Mouse (Mus musculus): Measurements from ENCODE around the gene Slc22a14. TPM values are rescaled to one million over a fixed set of nuclear protein-coding genes. Genes with fewer than 3 reads are reported as not detected.

Gene Slc22a14
- polyA plus RNA-seq, 1 experiment from 2014 or later: not detected

DNA sequence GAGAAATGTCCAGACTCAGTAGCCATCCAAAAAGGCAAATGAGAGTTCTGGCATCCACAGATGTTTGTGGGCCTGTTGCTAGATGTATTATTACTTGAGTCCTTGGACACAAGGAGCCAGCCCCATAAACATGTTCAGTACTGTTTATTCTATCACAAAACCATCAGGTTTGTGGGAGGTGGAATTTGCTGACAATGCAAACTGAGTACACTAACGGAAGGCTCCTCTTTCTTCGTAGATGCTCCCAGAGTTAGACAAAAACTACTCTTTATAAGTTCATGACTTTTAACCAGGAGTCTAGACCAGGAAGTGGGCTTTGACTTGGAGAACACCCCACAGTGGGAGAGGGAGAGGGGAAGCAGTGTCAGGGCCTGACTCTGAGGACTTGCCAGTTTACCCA, 197.7 kb downstream of the Slc22a14 start:
- H3K27ac ChIP-seq (replicated peaks): no peak overlapping the region
- no peak overlapping the region for H3K4me2 ChIP-seq (replicated peaks)
- WGBS: 96% methylated on average over 2 of the region's 2 CpGs
- H3K36me3 ChIP-seq: no peaks in the 10 kb centered on the region
- no peak overlapping the region for H3K4me3 ChIP-seq
- H3K9me3 ChIP-seq: no peaks in the 10 kb centered on the region
- no peak for ATAC-seq (ENCODE audit: low FRiP score, low read depth)
- no peaks in the 10 kb centered on the region for H3K27me3 ChIP-seq
- H3K4me1 ChIP-seq: no peaks in the 10 kb centered on the region
- no peak overlapping the region for H3K9ac ChIP-seq (replicated peaks)

DNA sequence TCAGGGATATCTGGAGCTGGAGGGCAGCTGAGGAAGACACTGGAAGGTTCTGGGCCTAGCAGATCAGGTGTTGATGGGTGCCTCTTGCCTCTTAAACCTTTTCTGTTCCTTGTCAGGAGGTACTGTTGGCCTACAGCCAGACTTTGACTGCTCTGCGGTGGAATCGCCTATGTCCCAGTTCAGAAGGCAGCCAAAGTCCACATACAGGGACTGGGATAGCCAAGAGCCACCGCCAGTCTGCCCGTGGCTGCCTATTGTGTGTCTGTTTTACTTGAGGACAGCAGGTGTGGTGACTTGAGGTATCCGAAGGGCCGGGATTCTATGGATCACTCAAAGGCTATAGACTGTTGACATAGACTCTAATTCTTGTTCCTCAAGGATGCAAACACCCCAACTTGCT, 199.8 kb downstream of the Slc22a14 start:
- H3K27ac ChIP-seq (replicated peaks): no peak overlapping the region
- H3K4me1 ChIP-seq: no peaks in the 10 kb centered on the region
- no peaks in the 10 kb centered on the region for H3K9me3 ChIP-seq
- no peak for ATAC-seq (ENCODE audit: low FRiP score, low read depth)
- WGBS: 94% methylated on average over 6 of the region's 6 CpGs
- no peak overlapping the region for H3K4me3 ChIP-seq
- no peaks in the 10 kb centered on the region for H3K27me3 ChIP-seq
- no peak overlapping the region for H3K4me2 ChIP-seq (replicated peaks)
- H3K9ac ChIP-seq (replicated peaks): no peak overlapping the region
- H3K36me3 ChIP-seq: no peaks in the 10 kb centered on the region

DNA sequence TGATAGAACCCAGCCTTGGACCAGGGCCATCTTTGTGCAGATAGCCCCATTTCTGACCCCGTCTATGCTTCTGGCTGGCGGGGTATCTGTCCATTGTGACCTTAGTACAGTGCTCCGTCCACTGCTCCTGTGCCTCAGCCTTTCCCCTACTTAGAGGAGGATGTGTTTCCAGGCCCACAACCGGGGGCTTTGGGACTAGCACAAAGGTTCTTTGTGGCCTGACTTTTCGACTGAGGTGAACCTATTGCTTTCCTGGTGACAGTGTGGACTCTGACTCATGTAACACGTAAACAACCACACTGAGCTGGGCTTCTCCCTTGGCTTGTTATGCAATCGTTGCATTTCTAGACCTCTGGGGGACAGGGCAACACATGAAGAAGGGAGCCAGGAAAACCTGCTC, 200.6 kb downstream of the Slc22a14 start:
- Histone ChIP-seq H3K27me3 (no peaks in the 10 kb centered on the region), H3K36me3 (no peaks in the 10 kb centered on the region), H3K4me3 (no peak overlapping the region), H3K9me3 (no peaks in the 10 kb centered on the region), H3K27ac (replicated peaks) (no peak overlapping the region), H3K4me2 (replicated peaks) (no peak overlapping the region), H3K9ac (replicated peaks) (no peak overlapping the region), H3K4me1 (no peaks in the 10 kb centered on the region)
- no peak for ATAC-seq (ENCODE audit: low FRiP score, low read depth)
- WGBS: 89% methylated on average over 7 of the region's 7 CpGs

DNA sequence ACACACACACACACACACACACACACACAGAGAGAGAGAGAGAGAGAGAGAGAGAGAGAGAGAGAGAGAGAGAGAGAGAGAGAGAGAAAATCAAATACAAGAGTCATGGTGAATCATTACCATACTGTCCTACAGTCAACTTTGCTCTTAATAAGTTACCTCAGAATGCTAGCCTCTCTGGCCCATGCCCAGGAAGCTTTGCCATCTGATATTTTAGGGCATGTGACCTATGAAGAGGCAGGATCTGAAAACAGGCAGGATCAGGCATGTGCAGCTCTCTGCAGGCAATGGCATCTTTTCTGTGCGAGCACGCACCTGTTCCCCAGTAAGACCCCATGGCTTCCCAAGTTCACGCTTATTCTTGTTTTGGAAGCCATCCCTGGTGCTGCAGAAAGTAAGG, 204.7 kb downstream of the Slc22a14 start:
- Histone ChIP-seq H3K4me2 (replicated peaks) (no peak overlapping the region), H3K27me3 (peaks cover 26% of the 10 kb centered on the region), H3K27ac (replicated peaks) (no peak overlapping the region), H3K9ac (replicated peaks) (no peak overlapping the region), H3K36me3 (no peaks in the 10 kb centered on the region), H3K9me3 (no peaks in the 10 kb centered on the region), H3K4me3 (no peak overlapping the region), H3K4me1 (no peaks in the 10 kb centered on the region; the same call in 1 of the 2 replicates)
- no peak for ATAC-seq (ENCODE audit: low FRiP score, low read depth)
- 87% methylated on average over 3 of the region's 3 CpGs for WGBS

DNA sequence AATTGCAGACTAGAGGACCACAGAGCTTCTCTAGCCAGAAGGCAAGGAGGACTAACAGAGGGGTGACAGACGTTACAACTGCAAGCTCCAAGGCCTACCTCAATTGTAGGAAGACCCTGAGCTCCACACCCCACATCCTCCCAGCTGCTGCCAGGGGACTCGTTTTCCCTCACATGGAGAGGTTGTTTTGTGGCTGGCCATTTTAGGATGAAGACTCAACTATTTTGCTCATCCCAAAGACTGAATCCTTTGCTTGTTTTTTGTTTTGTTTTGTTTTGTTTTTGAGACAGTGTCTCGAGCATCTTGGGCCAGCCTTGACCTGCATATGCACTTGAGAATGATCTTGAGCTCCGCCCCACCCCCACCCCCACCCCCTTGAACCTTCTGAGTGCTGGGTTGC, 206.5 kb downstream of the Slc22a14 start, which contains the start of gene Gm47289:
Gene Gm47289 (plus strand): TSS at position 301 of the 400 bp plus-strand sequence.
- WGBS: 63% methylated on average over 4 of the region's 4 CpGs
- ATAC-seq (ENCODE audit: low FRiP score, low read depth): no peak

DNA sequence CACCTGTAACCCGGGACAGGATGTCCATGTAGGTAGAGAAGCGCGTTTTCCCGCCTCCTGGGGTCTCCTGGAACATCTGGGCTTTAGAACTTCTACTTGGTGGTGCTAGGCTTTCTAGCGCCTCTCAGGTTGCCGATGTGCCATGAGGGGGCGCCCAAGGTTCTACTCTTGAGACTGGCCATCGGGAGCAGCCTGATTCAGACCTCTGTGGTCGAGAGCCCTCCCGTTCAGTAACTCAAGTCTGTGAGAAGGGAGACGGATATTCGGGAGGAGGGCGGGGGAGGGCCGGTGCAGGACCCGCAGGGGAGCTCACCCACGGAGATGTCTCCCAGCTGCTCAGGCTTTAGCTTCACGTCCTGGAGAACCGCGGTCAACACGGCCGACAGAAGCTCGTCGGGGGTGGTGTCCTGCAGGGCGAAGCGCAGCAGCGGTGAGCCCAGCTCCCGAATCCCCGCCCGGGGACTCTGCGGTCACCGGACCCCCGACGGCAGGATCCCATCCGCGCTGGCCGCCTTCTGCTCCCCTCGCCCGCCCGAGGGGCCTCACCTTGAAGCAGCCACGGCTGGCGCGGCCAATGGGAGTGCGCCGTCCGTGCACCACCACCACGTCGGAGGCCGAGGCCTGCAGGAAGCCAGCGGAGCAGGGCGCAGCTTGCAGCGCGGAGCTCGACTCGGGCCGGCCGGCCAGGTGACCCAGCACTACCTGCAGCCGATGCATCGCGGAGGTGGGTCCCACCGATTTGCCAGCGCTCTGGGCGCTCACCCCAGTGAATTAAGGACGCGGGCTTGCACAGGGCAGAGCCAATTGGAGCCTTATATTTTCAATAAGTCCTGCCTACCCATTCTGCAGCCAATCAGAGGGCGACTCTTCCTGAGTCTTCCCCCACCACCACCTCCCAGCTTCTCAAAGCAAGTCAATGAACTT, 208.8 kb downstream of the Slc22a14 start, which contains the start of gene Acaa1b:
Gene Acaa1b (minus strand): TSS at position 816 of the 924 bp plus-strand sequence.
- Histone ChIP-seq H3K36me3 (no peaks in the 10 kb centered on the region), H3K4me2 (replicated peaks) (peak within 1 kb of the TSS; percentile 70), H3K9ac (replicated peaks) (peak within 1 kb of the TSS; percentile 43), H3K27ac (replicated peaks) (no peak within 1 kb of the TSS), H3K27me3 (peaks cover 39% of the 10 kb centered on the region), H3K4me1 (no peaks in the 10 kb centered on the region; the same call in 1 of the 2 replicates), H3K9me3 (no peaks in the 10 kb centered on the region), H3K4me3 (peak within 1 kb of the TSS; percentile 55)
- 1% methylated on average over 65 of the region's 65 CpGs for WGBS
- ATAC-seq (ENCODE audit: low FRiP score, low read depth): peak; percentile 92

More for the DNA sequence above, 206.5 kb downstream of the Slc22a14 start, which contains the start of gene Gm47289:
- H3K4me3 ChIP-seq: no peak within 1 kb of the TSS
- no peaks in the 10 kb centered on the region for H3K9me3 ChIP-seq
- H3K36me3 ChIP-seq: no peaks in the 10 kb centered on the region
- peaks cover 39% of the 10 kb centered on the region for H3K27me3 ChIP-seq
- no peak within 1 kb of the TSS for H3K9ac ChIP-seq (replicated peaks)
- H3K27ac ChIP-seq (replicated peaks): no peak within 1 kb of the TSS
- no peak within 1 kb of the TSS for H3K4me2 ChIP-seq (replicated peaks)
- H3K4me1 ChIP-seq: no peaks in the 10 kb centered on the region; the same call in 1 of the 2 replicates

DNA sequence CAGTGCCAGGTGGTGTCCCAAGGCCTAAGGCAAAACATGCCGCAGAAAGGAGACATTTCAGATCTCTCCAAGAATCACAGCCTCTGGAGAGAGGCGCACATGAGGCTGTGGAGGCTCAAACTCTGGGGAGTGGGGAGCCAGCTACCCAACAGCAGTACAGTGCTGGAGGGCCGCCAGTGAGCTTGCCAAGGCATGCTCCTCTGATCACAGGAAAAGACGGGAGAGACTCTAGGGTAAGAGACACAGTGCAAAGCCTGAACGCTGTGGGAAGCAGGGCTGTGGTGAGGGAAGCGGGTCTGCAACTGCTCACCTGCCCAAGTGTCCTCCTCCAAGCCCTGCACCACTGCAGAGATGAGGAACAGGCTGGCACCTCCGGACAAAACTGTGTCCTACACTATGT, 209.5 kb downstream of the Slc22a14 start:
- Histone ChIP-seq H3K4me2 (replicated peaks) (0 out of 2 replicates have a peak overlapping the region, but pooled peaks have one; percentile 70), H3K9me3 (no peaks in the 10 kb centered on the region), H3K9ac (replicated peaks) (no peak overlapping the region), H3K4me1 (no peaks in the 10 kb centered on the region; the same call in 1 of the 2 replicates), H3K27me3 (peaks cover 39% of the 10 kb centered on the region), H3K36me3 (no peaks in the 10 kb centered on the region), H3K4me3 (no peak overlapping the region), H3K27ac (replicated peaks) (no peak overlapping the region)
- WGBS: 59% methylated on average over 7 of the region's 7 CpGs
- ATAC-seq (ENCODE audit: low FRiP score, low read depth): no peak

DNA sequence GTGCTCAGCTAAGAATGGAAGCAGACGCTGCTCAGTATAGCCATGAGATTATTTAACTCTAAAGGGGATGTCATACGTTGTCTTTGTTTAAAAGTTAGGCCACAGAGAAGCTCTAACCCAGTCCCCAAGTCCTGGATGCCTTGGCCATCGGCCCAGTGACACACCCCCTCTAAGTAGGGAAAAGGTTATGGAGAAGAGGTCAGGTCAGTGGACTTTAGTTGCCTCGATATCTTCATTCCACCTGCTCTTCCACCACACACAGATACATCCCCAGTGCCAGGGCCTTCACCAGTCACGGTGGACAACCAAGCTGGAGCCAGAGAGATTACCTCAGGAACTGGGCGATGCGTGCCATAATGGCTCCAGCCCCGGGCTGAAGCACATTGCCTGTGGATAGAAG, 209.9 kb downstream of the Slc22a14 start:
- no peak overlapping the region for H3K9ac ChIP-seq (replicated peaks)
- H3K27ac ChIP-seq (replicated peaks): no peak overlapping the region
- ATAC-seq (ENCODE audit: low FRiP score, low read depth): no peak
- H3K4me1 ChIP-seq: no peaks in the 10 kb centered on the region; the same call in 1 of the 2 replicates
- 87% methylated on average over 8 of the region's 8 CpGs for WGBS
- H3K4me2 ChIP-seq (replicated peaks): no peak overlapping the region
- H3K4me3 ChIP-seq: no peak overlapping the region
- no peaks in the 10 kb centered on the region for H3K9me3 ChIP-seq
- peaks cover 39% of the 10 kb centered on the region for H3K27me3 ChIP-seq
- no peaks in the 10 kb centered on the region for H3K36me3 ChIP-seq

DNA sequence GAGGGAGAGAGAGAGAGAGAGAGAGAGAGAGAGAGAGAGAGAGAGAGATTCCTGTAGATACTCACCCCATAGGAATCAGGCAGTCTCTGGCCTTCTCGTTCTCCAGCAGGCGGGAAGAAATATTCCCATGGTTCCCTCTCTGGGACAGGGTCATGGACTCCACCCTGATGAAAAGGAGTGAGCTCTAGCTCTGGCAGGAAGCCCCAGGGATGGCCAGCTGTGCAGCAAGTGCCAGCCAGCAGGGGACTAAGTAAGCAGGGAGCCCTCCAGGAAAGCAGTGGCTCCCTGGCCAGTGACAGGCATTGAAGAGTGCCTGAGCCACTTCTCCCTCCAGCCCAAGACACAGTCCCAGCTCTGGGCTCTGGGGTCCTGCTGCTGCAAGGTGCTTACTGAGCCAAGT, 213.6 kb downstream of the Slc22a14 start:
- Histone ChIP-seq H3K27ac (replicated peaks) (no peak overlapping the region), H3K27me3 (peaks cover 23% of the 10 kb centered on the region), H3K36me3 (no peaks in the 10 kb centered on the region), H3K4me2 (replicated peaks) (no peak overlapping the region), H3K9me3 (no peaks in the 10 kb centered on the region), H3K4me1 (no peaks in the 10 kb centered on the region; the same call in 1 of the 2 replicates), H3K9ac (replicated peaks) (no peak overlapping the region), H3K4me3 (no peak overlapping the region)
- 67% methylated on average over 2 of the region's 2 CpGs for WGBS
- ATAC-seq (ENCODE audit: low FRiP score, low read depth): no peak

DNA sequence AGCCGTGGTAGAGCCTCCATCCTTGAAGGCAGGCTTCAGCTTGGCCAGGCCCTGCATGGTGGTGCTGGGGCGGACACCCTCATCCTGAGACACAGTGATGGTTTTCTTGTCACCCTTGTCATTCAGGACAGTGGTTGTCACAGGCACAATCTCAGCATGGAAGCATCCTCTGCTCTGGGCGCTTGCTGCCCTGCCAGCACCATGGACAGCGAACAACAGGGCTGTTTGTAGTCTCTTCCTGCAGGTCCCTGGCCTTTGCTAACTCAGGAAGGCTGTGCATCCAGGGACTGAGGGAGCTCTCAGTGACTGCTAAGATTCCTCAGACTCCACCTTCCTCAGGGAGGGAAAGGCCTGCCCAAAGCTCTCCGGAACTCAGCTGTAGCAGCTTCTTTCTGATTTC, 215.8 kb downstream of the Slc22a14 start:
- Histone ChIP-seq H3K4me3 (no peak overlapping the region), H3K9me3 (no peaks in the 10 kb centered on the region), H3K36me3 (no peaks in the 10 kb centered on the region), H3K4me2 (replicated peaks) (no peak overlapping the region), H3K4me1 (no peaks in the 10 kb centered on the region), H3K9ac (replicated peaks) (no peak overlapping the region), H3K27me3 (peaks cover 5% of the 10 kb centered on the region; the same call in 1 of the 2 replicates), H3K27ac (replicated peaks) (no peak overlapping the region)
- 26% methylated on average over 5 of the region's 5 CpGs for WGBS
- ATAC-seq (ENCODE audit: low FRiP score, low read depth): no peak

DNA sequence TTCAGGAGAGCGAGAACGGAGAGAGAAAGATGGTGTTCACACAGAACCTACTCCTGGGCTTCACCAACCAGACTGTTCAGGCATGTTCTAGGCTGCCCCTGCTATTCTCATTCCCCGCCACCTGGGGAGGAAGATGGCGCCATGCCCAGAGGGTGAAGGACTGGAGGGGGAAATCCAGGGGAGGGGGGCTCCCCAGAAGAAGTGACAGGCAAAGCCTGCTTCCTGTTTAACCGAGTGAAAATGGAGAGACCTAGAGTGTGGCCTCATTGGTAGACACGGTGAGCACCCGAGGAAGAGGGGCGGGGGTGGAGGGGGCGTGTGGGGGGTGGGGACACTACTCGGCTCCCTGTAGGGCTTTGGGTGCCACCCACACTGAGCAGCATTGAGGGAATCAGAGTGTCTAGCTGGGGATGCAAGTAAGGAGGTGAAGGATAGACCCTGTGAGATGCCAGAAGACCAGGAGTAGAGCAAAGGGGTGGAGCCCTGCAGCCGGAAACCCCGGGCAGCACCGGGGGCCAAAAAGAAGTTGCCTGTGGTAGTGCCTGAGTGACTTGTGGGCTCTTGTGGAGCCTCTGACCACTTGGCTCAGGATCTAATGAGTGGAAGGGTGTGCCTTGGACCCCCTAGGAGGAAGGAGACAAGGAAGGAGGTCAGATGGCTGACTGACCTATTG, 219.1 kb downstream of the Slc22a14 start:
- no peaks in the 10 kb centered on the region for H3K4me1 ChIP-seq
- no peak overlapping the region for H3K9ac ChIP-seq (replicated peaks)
- H3K9me3 ChIP-seq: no peaks in the 10 kb centered on the region
- H3K27ac ChIP-seq (replicated peaks): no peak overlapping the region
- ATAC-seq (ENCODE audit: low FRiP score, low read depth): no peak
- 0 out of 2 replicates have a peak, but pooled peaks cover 3% of the 10 kb centered on the region for H3K27me3 ChIP-seq
- no peaks in the 10 kb centered on the region for H3K36me3 ChIP-seq
- 85% methylated on average over 13 of the region's 13 CpGs for WGBS
- no peak overlapping the region for H3K4me2 ChIP-seq (replicated peaks)
- no peak overlapping the region for H3K4me3 ChIP-seq

DNA sequence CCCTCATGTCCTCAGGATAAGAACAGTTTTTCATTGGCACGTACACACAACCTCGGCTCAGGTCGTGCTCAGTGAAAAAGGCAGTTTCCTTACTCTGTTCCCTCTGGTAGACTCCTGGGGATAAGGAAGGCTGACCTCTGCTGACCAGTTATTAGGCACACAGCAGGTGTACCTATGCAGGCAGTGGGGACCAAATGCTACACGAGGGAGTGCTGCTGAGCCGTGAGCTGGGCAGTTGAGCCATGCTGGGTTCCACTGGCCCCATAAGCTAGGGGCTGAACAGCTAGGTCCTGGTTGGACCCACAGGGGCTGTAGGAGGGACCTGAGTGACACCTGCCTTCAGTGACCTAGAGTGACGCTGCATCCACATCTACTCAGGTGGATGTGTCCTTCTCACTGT, 219.7 kb downstream of the Slc22a14 start:
- Histone ChIP-seq H3K27ac (replicated peaks) (no peak overlapping the region), H3K4me1 (no peaks in the 10 kb centered on the region), H3K4me3 (no peak overlapping the region), H3K9ac (replicated peaks) (no peak overlapping the region), H3K9me3 (no peaks in the 10 kb centered on the region), H3K4me2 (replicated peaks) (no peak overlapping the region), H3K36me3 (no peaks in the 10 kb centered on the region), H3K27me3 (0 out of 2 replicates have a peak, but pooled peaks cover 3% of the 10 kb centered on the region)
- no peak for ATAC-seq (ENCODE audit: low FRiP score, low read depth)
- 70% methylated on average over 6 of the region's 6 CpGs for whole genome bisulfite sequencing

Data from midbrain, embryonic 12.5 days (tissue).